Mouse (Mus musculus): ENCODE results near the gene Naif1.

DNA sequence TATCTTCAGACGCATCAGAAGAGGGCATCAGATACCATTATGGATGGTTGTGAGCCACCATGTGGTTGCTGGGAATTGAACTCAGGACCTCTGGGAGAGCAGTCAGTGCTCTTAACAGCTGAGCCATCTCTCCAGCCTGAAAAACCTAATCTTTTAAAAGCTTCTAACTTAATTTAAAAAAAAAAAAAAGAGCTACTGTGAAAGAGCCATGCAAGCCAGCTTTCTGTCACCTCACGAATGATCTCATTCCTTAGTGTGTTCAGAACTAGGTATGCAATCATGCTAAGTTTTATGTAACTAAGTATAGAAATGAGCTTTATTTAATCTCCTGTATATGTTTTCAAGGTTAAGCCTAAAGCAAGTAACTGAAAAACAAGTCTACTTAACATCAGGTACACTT is 9.4 kb downstream of the Naif1 start:
- TF ChIP-seq CTCF (IDR thresholded peaks at IDR 0.05; ENCODE audit: low read depth) (no peak), EP300 (IDR thresholded peaks at IDR 0.05; ENCODE audit: low read depth) (no peak)

All from heart, postnatal 0 days (tissue).